Mouse (Mus musculus): ENCODE data around the gene Cldn18. TPM values are rescaled to one million over a fixed set of nuclear protein-coding genes. Genes with fewer than 3 reads are reported as not detected.

Gene Cldn18
- polyA plus RNA-seq (2016; fragmentation: Nextera tagmentation; extraction: Ambion mirVana): not detected in 2 replicates

DNA sequence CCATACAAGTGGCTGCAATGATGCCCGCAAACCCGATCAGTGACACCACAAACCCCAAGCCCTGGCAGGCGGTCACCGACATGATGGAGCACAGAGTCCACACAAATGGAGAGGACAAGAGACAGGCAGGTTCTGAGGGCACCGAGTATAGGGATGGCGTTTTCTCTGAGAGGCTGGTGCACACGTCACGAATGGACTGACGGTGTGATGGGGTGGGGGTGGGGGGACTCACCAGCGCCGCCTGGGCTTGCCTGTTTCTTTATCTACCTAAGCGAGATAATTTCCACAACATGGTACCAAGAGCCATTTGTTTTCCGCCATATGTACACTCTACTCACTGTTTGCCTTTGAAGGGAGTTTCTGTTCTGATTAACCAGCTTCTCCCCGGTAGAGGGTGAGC lies at the start of gene Cldn18:
Gene Cldn18 (minus strand): TSS at position 134 of the 400 bp plus-strand sequence.
- ATAC-seq (ENCODE audit: insufficient number of reproducible peaks, insufficient read depth, low FRiP score, low TSS enrichment): no peak

DNA sequence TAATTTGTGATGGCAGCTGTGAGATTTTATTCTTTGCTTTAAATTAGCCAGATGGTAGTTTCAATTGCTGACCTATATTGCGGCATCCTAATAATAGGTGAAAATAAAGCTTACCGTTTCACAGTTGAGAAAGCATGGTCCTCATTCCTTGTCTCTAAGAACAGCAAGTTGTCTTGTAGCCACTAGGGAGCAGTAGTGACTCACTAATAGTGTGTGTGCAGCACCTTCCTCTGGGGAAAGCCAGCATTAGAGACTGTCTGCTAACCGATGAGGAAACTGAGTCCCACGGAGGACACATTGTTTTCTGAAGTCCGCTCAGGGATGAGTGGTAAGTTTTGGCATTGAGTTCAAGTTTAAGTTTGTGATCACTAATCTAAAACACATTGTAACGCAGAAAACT lies 46.5 kb upstream of the Cldn18 start:
- 70% methylated on average over 6 of the region's 6 CpGs for WGBS
- H3K27me3 ChIP-seq: no peaks in the 10 kb centered on the region
- no peaks in the 10 kb centered on the region for H3K4me1 ChIP-seq
- H3K9ac ChIP-seq: no peak overlapping the region
- no peak overlapping the region for H3K4me2 ChIP-seq (replicated peaks)
- no peak overlapping the region for H3K27ac ChIP-seq
- no peak for ATAC-seq (ENCODE audit: insufficient number of reproducible peaks, insufficient read depth, low FRiP score, low TSS enrichment)
- no peaks in the 10 kb centered on the region for H3K36me3 ChIP-seq
- H3K9me3 ChIP-seq: no peaks in the 10 kb centered on the region
- no peak overlapping the region for H3K4me3 ChIP-seq

More for the DNA sequence above, at the start of gene Cldn18:
- H3K27ac ChIP-seq: no peak within 1 kb of the TSS
- H3K27me3 ChIP-seq: no peaks in the 10 kb centered on the region
- H3K4me1 ChIP-seq: no peaks in the 10 kb centered on the region
- no peaks in the 10 kb centered on the region for H3K36me3 ChIP-seq
- H3K9me3 ChIP-seq: no peaks in the 10 kb centered on the region
- no peak within 1 kb of the TSS for H3K4me2 ChIP-seq (replicated peaks)
- H3K4me3 ChIP-seq: no peak within 1 kb of the TSS
- no peak within 1 kb of the TSS for H3K9ac ChIP-seq
- WGBS: 93% methylated on average over 14 of the region's 14 CpGs

GRCm38 (mm10) chr9:99750272-99750671 lies 33.2 kb upstream of the Cldn18 start:
- Histone ChIP-seq H3K27ac (no peak overlapping the region), H3K9me3 (no peaks in the 10 kb centered on the region), H3K4me2 (replicated peaks) (no peak overlapping the region), H3K9ac (no peak overlapping the region), H3K36me3 (no peaks in the 10 kb centered on the region), H3K27me3 (no peaks in the 10 kb centered on the region), H3K4me3 (no peak overlapping the region), H3K4me1 (0 out of 2 replicates have a peak, but pooled peaks cover 2% of the 10 kb centered on the region)
- 88% methylated on average over 4 of the region's 4 CpGs for WGBS
- ATAC-seq (ENCODE audit: insufficient number of reproducible peaks, insufficient read depth, low FRiP score, low TSS enrichment): no peak

- H3K4me3 ChIP-seq: no peak overlapping the region
- H3K4me1 ChIP-seq: 0 out of 2 replicates have a peak, but pooled peaks cover 2% of the 10 kb centered on the region
- WGBS: 63% methylated on average over 1 of the region's 1 CpGs
- no peaks in the 10 kb centered on the region for H3K27me3 ChIP-seq
- no peak overlapping the region for H3K9ac ChIP-seq
- H3K36me3 ChIP-seq: no peaks in the 10 kb centered on the region
- H3K27ac ChIP-seq: no peak overlapping the region
- no peak overlapping the region for H3K4me2 ChIP-seq (replicated peaks)
- H3K9me3 ChIP-seq: no peaks in the 10 kb centered on the region
- ATAC-seq (ENCODE audit: insufficient number of reproducible peaks, insufficient read depth, low FRiP score, low TSS enrichment): no peak
Measured at GRCm38 (mm10) chr9:99748279-99748678, 31.2 kb upstream of the Cldn18 start.

DNA sequence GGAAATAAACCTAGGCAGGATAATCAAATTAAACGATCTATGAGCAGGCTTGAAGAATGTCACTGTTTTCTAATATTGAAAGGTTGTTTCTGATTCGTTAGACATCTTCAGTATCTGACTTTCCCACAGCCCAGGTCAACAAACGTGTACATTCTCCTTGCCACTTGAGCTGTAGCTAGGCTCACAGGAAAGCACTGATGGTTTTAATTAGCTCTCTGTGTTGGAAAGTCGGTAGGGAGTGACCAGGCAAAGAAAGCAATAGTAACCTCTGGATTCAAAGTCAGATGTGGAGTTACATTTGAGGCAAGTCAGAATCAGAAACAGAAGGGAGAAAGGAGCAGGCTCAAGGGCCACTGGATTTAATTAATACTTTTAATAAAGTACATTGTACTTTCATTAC lies 30.7 kb upstream of the Cldn18 start:
- Histone ChIP-seq H3K9ac (no peak overlapping the region), H3K27me3 (no peaks in the 10 kb centered on the region), H3K36me3 (no peaks in the 10 kb centered on the region), H3K4me1 (0 out of 2 replicates have a peak, but pooled peaks cover 2% of the 10 kb centered on the region), H3K4me3 (no peak overlapping the region), H3K9me3 (no peaks in the 10 kb centered on the region), H3K27ac (no peak overlapping the region), H3K4me2 (replicated peaks) (no peak overlapping the region)
- WGBS: 18% methylated on average over 4 of the region's 4 CpGs
- no peak for ATAC-seq (ENCODE audit: insufficient number of reproducible peaks, insufficient read depth, low FRiP score, low TSS enrichment)

- ATAC-seq (ENCODE audit: insufficient number of reproducible peaks, insufficient read depth, low FRiP score, low TSS enrichment): no peak
- Histone ChIP-seq H3K36me3 (no peaks in the 10 kb centered on the region), H3K9me3 (no peaks in the 10 kb centered on the region), H3K27me3 (no peaks in the 10 kb centered on the region), H3K4me2 (replicated peaks) (no peak overlapping the region), H3K9ac (no peak overlapping the region), H3K4me1 (0 out of 2 replicates have a peak, but pooled peaks cover 2% of the 10 kb centered on the region), H3K4me3 (no peak overlapping the region), H3K27ac (no peak overlapping the region)
- WGBS: 51% methylated on average over 5 of the region's 5 CpGs
Measured at GRCm38 (mm10) chr9:99744548-99744947, 27.5 kb upstream of the Cldn18 start.

DNA sequence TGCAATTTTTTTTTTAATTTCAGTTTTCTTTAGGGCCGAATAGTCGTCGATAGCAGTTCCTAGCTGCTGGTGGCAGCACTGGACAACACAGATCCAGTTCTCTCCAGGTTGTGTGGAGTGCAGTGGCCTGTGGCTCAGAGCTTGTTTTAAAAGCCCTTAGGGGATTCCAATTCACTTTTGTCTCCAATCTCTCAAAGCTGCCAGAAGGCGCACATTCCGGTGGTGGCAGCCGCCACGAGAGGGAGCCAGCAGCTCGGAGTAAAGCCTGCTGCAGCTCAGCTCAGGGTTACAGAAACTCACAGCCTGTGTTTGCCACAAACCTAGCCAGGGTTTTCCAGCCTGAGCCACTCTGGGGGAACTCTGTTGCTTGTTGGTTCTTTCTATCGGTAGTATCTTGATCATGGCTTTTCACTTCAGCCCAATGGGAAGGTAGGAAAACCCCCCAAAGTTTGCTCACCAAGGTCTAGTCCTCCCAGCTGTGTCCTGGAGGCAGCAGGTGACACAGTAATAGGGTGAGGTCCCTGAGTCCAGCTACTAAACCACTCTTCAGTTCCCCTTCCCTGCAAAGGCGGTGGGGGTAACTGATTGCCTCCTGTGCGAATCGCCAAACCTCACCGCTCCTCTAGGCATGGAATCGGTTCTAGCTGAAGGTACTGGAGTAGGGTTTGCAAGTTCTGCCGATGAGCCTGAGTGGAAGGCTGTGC lies 13.0 kb upstream of the Cldn18 start:
- Histone ChIP-seq H3K4me2 (replicated peaks) (no peak overlapping the region), H3K9me3 (0 out of 2 replicates have a peak, but pooled peaks cover 2% of the 10 kb centered on the region), H3K9ac (no peak overlapping the region), H3K36me3 (no peaks in the 10 kb centered on the region), H3K27me3 (no peaks in the 10 kb centered on the region), H3K4me3 (no peak overlapping the region), H3K4me1 (no peaks in the 10 kb centered on the region), H3K27ac (no peak overlapping the region)
- ATAC-seq (ENCODE audit: insufficient number of reproducible peaks, insufficient read depth, low FRiP score, low TSS enrichment): peak; percentile 74; the same call in 1 of the 2 replicates
- WGBS: 37% methylated on average over 15 of the region's 15 CpGs

DNA sequence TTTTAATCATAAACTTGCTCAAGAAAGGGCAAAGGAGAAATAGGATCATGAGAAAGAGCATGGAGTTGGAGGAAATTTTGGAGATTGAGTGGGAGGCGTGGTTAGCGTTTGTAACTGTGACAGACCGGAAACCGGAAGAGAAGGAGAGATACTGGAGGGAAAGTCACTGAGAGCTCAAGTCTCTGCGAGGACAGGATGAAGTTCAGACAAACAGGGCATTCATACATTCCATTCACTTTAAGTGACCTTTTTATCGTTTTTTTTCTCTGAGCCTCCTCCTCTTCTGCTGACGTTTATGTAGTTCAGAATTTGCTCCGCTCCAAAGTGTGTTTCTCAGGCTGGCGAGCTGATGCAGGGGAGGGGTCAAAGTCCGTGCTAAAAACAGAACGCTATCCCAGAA lies 10.8 kb upstream of the Cldn18 start:
- no peak overlapping the region for H3K4me3 ChIP-seq
- no peak for ATAC-seq (ENCODE audit: insufficient number of reproducible peaks, insufficient read depth, low FRiP score, low TSS enrichment)
- H3K4me1 ChIP-seq: no peaks in the 10 kb centered on the region
- no peak overlapping the region for H3K4me2 ChIP-seq (replicated peaks)
- no peaks in the 10 kb centered on the region for H3K27me3 ChIP-seq
- WGBS: 45% methylated on average over 11 of the region's 11 CpGs
- H3K27ac ChIP-seq: no peak overlapping the region
- H3K9ac ChIP-seq: no peak overlapping the region
- H3K9me3 ChIP-seq: no peaks in the 10 kb centered on the region
- H3K36me3 ChIP-seq: no peaks in the 10 kb centered on the region

GRCm38 (mm10) chr9:99725278-99725677 lies 8.2 kb upstream of the Cldn18 start:
- WGBS: 81% methylated on average over 8 of the region's 8 CpGs
- no peak overlapping the region for H3K9ac ChIP-seq
- no peaks in the 10 kb centered on the region for H3K36me3 ChIP-seq
- no peak for ATAC-seq (ENCODE audit: insufficient number of reproducible peaks, insufficient read depth, low FRiP score, low TSS enrichment)
- no peaks in the 10 kb centered on the region for H3K27me3 ChIP-seq
- H3K9me3 ChIP-seq: no peaks in the 10 kb centered on the region
- no peak overlapping the region for H3K27ac ChIP-seq
- no peaks in the 10 kb centered on the region for H3K4me1 ChIP-seq
- H3K4me3 ChIP-seq: no peak overlapping the region
- H3K4me2 ChIP-seq (replicated peaks): no peak overlapping the region

DNA sequence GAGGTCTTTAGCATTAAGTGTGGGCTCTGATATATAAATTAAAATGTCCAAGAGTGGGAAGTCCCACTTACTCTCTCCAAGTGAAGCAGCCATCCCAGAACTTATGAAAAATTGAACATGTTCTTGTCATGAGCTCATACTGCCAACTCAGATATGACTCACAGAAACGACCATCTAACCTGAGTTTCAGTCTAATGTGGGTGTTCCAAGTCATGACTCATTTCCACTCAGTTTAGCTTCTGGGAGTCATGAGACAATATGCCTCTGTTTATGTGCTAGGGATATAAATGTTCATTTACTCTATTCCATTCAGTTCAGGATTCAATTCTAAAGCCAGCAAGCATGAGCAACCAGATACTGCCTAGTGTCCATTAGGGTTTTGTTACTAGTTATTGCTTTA lies 2.9 kb upstream of the Cldn18 start:
- ATAC-seq (ENCODE audit: insufficient number of reproducible peaks, insufficient read depth, low FRiP score, low TSS enrichment): no peak
- no peak overlapping the region for H3K4me2 ChIP-seq (replicated peaks)
- H3K27me3 ChIP-seq: no peaks in the 10 kb centered on the region
- WGBS: 33% methylated on average over 1 of the region's 1 CpGs
- no peak overlapping the region for H3K4me3 ChIP-seq
- no peaks in the 10 kb centered on the region for H3K36me3 ChIP-seq
- no peaks in the 10 kb centered on the region for H3K9me3 ChIP-seq
- H3K4me1 ChIP-seq: no peaks in the 10 kb centered on the region
- H3K9ac ChIP-seq: no peak overlapping the region
- no peak overlapping the region for H3K27ac ChIP-seq

- H3K27me3 ChIP-seq: no peaks in the 10 kb centered on the region
- no peaks in the 10 kb centered on the region for H3K9me3 ChIP-seq
- 73% methylated on average over 4 of the region's 4 CpGs for WGBS
- no peak overlapping the region for H3K4me2 ChIP-seq (replicated peaks)
- no peak for ATAC-seq (ENCODE audit: insufficient number of reproducible peaks, insufficient read depth, low FRiP score, low TSS enrichment)
- H3K9ac ChIP-seq: no peak overlapping the region
- H3K36me3 ChIP-seq: no peaks in the 10 kb centered on the region
- no peaks in the 10 kb centered on the region for H3K4me1 ChIP-seq
- H3K27ac ChIP-seq: no peak overlapping the region
- H3K4me3 ChIP-seq: no peak overlapping the region
Measured at GRCm38 (mm10) chr9:99710297-99710696, 6.8 kb downstream of the Cldn18 start.

GRCm38 (mm10) chr9:99709588-99710248 lies 7.3 kb downstream of the Cldn18 start:
- Histone ChIP-seq H3K36me3 (no peaks in the 10 kb centered on the region), H3K4me1 (no peaks in the 10 kb centered on the region), H3K27ac (no peak overlapping the region), H3K27me3 (no peaks in the 10 kb centered on the region), H3K4me2 (replicated peaks) (no peak overlapping the region), H3K9me3 (no peaks in the 10 kb centered on the region), H3K9ac (no peak overlapping the region), H3K4me3 (no peak overlapping the region)
- no peak for ATAC-seq (ENCODE audit: insufficient number of reproducible peaks, insufficient read depth, low FRiP score, low TSS enrichment)
- WGBS: 84% methylated on average over 22 of the region's 22 CpGs

Measured in embryonic facial prominence, embryonic 12.5 days (tissue).